Mouse (Mus musculus) adrenal gland, postnatal 4 days (tissue): ENCODE measurements around the gene Hrh3. TPM values are rescaled to one million over a fixed set of nuclear protein-coding genes. Genes with fewer than 3 reads are reported as not detected.

Source experiments
- DNase-seq, 2 experiments: peaks; one replicate each; pipeline ENCODE4 v3.0.0; 2021 to 2022; ENCODE audit warnings: low spot score in 2 of 2, mixed read lengths in 2 of 2
- total RNA-seq, 2 experiments: library from RNA; stranded (reverse); gene quantifications; 2 replicates each; pipeline ENCODE4 v1.2.3; 2021

Gene Hrh3
- total RNA-seq, 2 experiments from 2014 or later: 0.28 to 0.48 TPM

- DNase-seq: no peak
Measured at GRCm38 (mm10) chr2:180107081-180107480, 2.8 kb upstream of the Hrh3 start.

DNA sequence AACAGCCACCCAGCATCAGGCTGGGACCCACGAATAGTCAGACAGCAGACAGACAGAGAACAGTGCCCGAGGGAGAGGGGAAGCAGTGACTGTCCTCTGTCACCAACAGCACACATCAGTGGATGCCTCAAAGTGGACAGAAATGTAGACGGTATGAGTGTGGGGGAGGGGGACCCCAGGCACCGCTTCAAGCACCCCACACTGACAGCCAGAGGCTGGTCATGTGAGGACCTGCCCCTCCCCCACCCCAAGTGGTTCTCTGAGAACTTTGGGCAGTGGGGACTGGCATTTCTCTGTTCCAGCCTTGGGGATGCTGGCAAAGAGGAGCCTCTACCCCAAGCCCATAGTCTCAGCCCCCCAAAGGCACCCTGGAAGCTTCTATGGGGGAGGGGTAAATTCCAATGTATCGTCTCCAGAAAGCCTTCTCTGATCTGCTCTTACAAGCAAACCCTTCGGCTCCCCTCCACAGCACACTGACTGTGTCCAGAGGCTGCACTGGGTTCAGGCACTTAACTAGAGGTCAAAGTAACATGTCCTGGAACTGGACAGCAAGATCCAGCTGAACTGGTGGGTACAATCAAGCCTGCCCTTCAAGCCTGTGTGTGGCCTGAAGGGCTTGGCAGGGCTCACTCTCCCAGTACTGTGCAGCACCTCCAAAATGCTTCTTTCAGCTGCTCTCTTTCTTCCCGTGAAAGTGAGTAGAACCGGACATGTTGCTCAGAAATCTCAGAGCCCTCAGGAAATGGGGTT lies 1.3 kb upstream of the Hrh3 start:
- DNase-seq: no peak

GRCm38 (mm10) chr2:180104659-180105377 lies 530 bp upstream of the Hrh3 start:
- DNase-seq: no peak

- no peak for DNase-seq
Measured at GRCm38 (mm10) chr2:180103151-180103977, 924 bp downstream of the Hrh3 start.

- DNase-seq: no peak
Measured at GRCm38 (mm10) chr2:180099529-180099928, 4.8 kb downstream of the Hrh3 start.

GRCm38 (mm10) chr2:180098167-180098566 lies 6.1 kb downstream of the Hrh3 start:
- no peak for DNase-seq

GRCm38 (mm10) chr2:180097585-180097984 lies 6.7 kb downstream of the Hrh3 start:
- no peak for DNase-seq

DNA sequence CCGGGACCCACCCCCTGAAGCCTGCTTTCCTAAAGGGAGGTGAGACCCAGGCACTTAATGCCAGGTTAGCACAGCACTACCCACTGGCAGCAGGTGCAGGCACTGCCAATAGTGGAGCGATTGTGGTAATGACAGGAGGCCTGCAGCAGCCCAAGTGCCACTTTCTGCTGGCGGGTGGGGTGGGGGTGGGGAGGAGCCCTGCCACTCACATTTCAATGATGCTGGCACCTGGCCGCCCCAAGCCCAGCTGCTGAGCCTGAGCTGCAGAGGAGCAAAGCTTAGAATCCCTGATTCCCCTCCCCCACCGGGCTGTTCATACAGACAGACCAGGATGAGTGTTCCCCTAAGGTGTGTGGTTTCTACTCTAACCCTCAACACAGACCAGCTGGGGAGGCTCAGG lies 8.6 kb downstream of the Hrh3 start:
- DNase-seq: no peak

DNA sequence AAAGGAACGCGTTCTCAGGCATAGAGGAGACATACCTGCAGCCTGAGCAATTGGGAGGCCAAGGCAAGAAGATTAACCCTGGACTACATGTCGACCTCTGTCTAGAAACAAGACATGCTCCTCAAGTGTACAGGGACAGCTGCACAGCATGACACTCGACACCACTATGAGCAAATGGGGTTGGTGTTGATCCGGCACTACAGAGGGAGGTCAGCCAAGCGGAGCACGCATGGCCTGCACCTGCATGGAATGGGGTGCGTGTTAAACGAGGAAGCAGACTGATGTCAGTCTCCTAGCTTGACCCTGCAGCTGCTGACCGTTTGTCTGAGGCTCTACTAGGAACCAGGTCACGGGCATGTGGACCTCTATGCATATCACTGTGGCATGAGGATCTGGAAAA lies 14.0 kb downstream of the Hrh3 start:
- DNase-seq: no peak

GRCm38 (mm10) chr2:180087472-180087871 lies 16.8 kb downstream of the Hrh3 start:
- no peak for DNase-seq

DNA sequence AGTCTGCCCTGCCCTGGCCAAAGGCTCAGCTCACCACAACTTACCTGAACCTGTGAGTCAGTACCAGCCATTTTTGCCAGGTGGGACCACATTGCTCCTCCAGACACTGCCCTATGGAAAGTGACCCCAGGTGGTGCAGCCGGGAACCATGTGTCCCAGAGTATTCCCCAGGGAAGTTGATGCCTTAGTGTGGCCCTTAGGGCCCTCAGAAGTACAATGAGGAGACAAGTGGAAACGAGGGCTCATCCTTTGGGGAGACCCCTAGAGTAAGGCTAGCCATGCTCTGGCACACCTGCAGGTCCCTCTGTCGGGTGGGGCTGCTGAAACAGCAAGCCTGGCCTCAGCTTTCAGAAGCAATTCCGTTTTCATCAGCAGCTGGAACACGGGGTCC lies 17.7 kb downstream of the Hrh3 start:
- DNase-seq: no peak

GRCm38 (mm10) chr2:180085926-180086636 lies 18.2 kb downstream of the Hrh3 start:
- no peak for DNase-seq

DNA sequence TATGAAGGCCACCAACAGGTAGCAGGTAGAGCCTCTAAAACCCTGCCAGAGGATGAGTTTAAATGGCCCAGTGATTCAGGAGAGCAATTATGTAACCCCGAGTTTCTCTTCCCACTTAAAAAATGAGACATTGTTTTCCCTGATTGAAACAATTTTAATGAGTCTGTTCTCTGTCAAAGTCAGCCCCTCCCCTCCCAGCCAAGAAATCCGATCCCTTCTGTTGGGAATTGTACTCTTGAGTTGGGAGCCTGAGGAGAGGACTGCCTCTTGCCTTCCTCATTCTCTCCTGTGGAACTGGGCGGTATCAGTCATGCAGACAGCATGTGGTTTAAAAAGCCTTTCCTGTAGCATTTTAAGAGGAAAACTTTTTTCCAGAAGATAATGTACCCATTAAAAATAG lies 19.7 kb downstream of the Hrh3 start:
- DNase-seq: no peak

GRCm38 (mm10) chr2:180083063-180083462 lies 21.2 kb downstream of the Hrh3 start:
- no peak for DNase-seq

GRCm38 (mm10) chr2:180080680-180081079 lies 23.6 kb downstream of the Hrh3 start:
- no peak for DNase-seq

DNA sequence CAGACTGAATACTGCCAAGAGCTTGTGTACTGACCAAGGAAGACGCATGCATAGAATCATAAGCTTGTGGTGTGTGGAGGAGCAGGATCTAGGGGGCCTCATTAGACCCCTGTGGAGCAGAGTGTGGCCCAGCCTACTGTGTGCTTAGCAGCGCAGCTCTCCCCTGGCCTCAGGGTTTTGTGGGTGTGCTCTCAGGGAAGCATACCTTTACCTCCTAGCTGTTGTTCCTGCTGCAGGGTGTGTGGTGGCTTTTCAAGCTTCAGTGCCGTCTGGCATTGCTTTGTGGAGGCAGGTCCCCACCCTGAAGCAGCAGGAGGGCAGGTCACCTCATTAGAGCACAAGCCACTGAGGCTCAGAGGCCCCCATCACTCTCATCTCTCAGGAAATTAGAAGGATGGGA lies 26.7 kb downstream of the Hrh3 start:
- DNase-seq: no peak

DNA sequence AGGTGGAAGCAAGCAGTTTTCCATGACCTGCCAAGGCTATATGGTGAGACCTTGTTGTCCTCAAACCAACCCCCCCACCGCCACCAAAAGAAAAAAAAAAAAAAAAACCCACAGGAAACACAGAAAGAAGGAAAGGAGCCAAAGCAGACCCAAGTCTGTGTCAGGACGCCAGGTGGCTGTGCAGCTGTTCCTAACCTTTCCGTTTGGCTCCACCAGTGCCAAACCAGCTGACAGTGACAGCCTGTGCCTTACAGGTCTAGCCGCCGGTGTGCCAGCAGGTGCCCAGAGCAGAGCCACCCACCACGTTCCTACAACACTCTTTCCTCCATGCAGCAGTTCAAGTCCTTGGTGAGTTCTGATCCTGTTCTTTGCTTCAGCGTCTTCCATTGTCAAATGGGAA lies 31.4 kb downstream of the Hrh3 start:
- DNase-seq: no peak

DNA sequence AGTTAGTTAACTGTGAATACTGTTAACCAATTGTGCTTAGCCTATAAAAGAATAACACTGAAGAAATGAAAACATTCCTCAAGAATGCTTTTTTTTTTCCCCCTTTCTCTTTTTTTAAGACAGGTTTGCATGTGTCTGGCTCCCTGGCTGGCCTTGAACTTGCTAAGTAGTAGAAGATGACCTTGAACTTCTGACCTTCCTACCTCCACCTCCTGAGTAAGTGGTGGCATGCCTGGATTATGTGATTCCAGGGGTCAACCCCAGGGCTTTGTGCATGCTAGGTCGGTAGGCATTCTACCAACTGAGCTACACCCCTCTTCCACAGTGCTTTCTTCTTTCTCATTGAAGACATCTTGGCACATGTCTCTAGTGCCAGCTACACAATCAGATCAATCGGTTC lies 32.6 kb downstream of the Hrh3 start:
- DNase-seq: no peak

DNA sequence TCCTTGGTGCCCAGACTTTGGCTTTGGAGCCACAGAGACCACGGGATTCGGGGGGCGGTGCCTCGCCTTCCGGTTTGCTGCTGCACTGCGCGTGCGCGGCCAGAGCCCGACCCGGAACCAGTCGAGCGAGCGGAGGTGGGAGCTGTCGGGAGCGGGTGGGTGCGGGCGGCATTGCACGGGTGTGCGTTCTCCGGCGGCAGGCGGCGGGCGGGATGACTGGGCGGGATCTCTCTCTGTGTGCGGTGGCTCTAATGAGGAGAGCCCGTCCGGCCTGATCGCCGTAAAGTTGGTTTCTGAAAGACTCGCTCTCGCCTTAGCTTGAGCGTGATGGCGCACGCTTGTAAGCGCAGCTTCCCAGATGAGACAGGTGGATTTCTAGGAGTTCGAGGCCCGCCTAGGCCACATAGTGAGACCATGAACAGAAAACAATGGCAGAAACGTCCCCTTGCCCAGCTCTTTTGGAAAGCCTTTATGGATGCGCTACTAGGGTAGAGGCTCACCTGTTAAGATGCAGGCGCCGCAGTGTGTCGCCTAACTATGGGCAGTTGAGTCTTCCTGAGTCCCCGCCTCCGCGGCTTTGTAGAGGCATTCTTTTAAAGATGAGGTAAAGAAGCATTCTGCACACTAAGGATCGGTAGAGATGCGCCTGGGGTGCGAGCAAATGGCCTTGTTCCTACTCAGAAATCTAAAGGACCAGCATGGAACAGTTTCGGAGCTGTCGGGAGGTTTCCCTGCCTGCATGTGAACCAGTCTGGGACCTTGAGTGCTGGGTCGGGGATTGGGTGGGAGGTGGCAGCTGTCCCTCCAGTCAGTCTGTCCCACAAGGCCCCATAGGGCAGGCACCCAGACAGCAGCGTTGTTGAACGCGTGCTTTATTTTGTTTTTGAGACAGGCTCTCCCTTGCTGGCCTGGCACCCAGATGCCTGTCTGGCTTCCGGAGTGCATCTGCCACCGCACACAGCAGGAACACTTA lies 33.5 kb downstream of the Hrh3 start, which contains the start of gene Mtg2:
Gene Mtg2 (plus strand): TSS at position 108 of the 973 bp plus-strand sequence.
- DNase-seq: peak; percentile 91 to 98
